Mouse (Mus musculus): ENCODE results near the gene Irf7. TPM values are rescaled to one million over a fixed set of nuclear protein-coding genes. Genes with fewer than 3 reads are reported as not detected.

Gene Irf7
- 1 to 10 TPM in 1 of 2 experiments, under 1 TPM in 1; 0.59 to 1.2 TPM for total RNA-seq (2021)
- long read RNA-seq, experiment 1, partial matches to known transcripts = 0 of 1 reads
- long read RNA-seq, experiment 1, other reads (novel, unspliced or antisense) = 1 of 1 reads
- long read RNA-seq, experiment 2, partial matches to known transcripts = 0 of 2 reads
- long read RNA-seq, experiment 2, other reads (novel, unspliced or antisense) = 1 of 2 reads

- TF ChIP-seq CTCF (IDR thresholded peaks at IDR 0.05) = no peak
- Histone ChIP-seq H3K4me3 (peak within 1 kb of the TSS; percentile 57), H3K27ac (no peak within 1 kb of the TSS)
- intact Hi-C loops (cut with DNase I) = loop anchor here (5.0 kb wide), 1 partner anchor 96 kb away; no protein-coding TSS in a partner anchor
- peak in 1 of 2 experiments; percentile 26 for DNase-seq (ENCODE audit: extremely low spot score in 1 of 2, low spot score in 2 of 2)
Observed at GRCm38 (mm10) chr7:141265739-141266561, at the start of gene Irf7. Gene Irf7 (minus strand): TSS chr7:141266481.

DNA sequence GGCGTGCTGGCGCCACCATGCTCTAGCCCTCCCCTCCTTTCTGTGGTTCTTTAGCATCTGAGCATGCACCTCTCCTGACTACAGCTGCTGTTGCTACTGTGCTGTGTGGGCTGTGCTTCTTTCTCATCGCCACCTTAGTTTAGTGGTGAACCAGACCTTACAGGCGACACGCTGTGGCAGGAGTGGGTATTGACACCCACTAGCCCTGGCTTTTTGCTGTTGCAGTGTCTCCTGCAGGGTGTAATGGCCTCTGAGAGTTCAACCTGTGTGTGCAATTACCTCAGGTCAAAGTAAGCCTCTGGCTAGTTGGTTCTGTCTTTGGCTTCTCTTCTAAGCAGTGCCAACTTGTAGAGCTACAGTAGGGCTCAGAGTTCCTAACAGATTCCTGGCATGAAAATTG lies 49.7 kb upstream of the Irf7 start:
- intact Hi-C loops (cut with DNase I) = loop anchor here (5.0 kb wide), 1 partner anchor 69 kb away; no protein-coding TSS in a partner anchor
- peak; percentile 61 for TF ChIP-seq CTCF (IDR thresholded peaks at IDR 0.05)
- Histone ChIP-seq H3K4me3 (no peak overlapping the region), H3K27ac (no peak overlapping the region)
- peak; percentile 43 to 49 for DNase-seq (ENCODE audit: extremely low spot score in 1 of 2, low spot score in 2 of 2)

DNA sequence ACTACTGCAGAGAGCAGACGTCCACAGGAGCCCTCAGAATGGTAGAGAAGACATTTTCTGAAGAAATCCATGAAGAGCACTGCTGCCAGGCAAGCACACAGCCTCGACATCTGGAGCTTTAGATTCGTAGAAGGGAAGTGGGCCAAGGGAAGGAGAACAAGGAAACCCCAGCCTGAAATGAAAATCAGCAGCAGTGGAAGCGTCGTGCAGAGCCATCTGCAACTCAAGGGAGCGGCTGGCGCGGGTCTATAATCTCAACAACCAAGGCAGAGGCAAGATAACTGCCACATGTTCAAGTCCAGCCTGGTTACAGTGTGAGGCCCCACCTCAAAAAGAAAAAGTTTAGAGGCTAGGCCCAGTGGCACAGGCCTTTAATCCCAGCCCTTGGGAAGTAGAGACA lies 48.8 kb upstream of the Irf7 start:
- H3K27ac ChIP-seq = no peak overlapping the region
- DNase-seq (ENCODE audit: extremely low spot score in 1 of 2, low spot score in 2 of 2) = no peak
- intact Hi-C loops (cut with DNase I) = loop anchor here (5.0 kb wide), 1 partner anchor 68 kb away; no protein-coding TSS in a partner anchor

GRCm38 (mm10) chr7:141314416-141314815 lies 48.1 kb upstream of the Irf7 start:
- intact Hi-C loops (cut with DNase I) = no loop called here

More for the DNA sequence above, 48.8 kb upstream of the Irf7 start:
- TF ChIP-seq CTCF (IDR thresholded peaks at IDR 0.05) = no peak
- H3K4me3 ChIP-seq = no peak overlapping the region

DNA sequence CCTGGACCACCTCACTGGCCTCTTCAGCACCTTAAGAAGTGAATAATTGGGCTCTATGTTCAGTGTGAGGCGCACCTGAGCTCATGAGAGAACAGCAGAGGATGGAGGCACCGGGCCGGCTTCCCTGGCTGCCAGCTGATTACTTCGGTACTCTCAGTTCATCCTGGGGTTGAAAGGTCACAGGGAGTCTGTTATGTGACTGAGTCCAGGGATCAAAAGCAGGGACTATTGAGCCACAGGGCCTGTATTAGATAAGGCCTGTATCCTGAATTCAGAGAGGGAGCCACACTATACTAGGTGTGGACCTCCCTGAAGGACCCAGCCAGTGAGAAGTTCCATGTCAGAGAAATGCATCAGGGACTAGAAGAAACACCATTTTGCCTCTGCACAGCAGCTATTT lies 38.3 kb upstream of the Irf7 start:
- Histone ChIP-seq H3K27ac (no peak overlapping the region), H3K4me3 (no peak overlapping the region)
- no peak for TF ChIP-seq CTCF (IDR thresholded peaks at IDR 0.05)
- intact Hi-C loops (cut with DNase I) = no loop called here
- no peak for DNase-seq (ENCODE audit: extremely low spot score in 1 of 2, low spot score in 2 of 2)

More at GRCm38 (mm10) chr7:141314416-141314815, 48.1 kb upstream of the Irf7 start:
- TF ChIP-seq CTCF (IDR thresholded peaks at IDR 0.05) = no peak
- Histone ChIP-seq H3K4me3 (no peak overlapping the region), H3K27ac (no peak overlapping the region)
- no peak for DNase-seq (ENCODE audit: extremely low spot score in 1 of 2, low spot score in 2 of 2)

- no peak overlapping the region for H3K27ac ChIP-seq
- no peak for DNase-seq (ENCODE audit: extremely low spot score in 1 of 2, low spot score in 2 of 2)
- no peak for TF ChIP-seq CTCF (IDR thresholded peaks at IDR 0.05)
- intact Hi-C loops (cut with DNase I) = no loop called here
- no peak overlapping the region for H3K4me3 ChIP-seq
Observed at GRCm38 (mm10) chr7:141302702-141303268, 36.5 kb upstream of the Irf7 start.

GRCm38 (mm10) chr7:141301386-141301785 lies 35.1 kb upstream of the Irf7 start:
- TF ChIP-seq CTCF (IDR thresholded peaks at IDR 0.05) = no peak
- DNase-seq (ENCODE audit: extremely low spot score in 1 of 2, low spot score in 2 of 2) = no peak

DNA sequence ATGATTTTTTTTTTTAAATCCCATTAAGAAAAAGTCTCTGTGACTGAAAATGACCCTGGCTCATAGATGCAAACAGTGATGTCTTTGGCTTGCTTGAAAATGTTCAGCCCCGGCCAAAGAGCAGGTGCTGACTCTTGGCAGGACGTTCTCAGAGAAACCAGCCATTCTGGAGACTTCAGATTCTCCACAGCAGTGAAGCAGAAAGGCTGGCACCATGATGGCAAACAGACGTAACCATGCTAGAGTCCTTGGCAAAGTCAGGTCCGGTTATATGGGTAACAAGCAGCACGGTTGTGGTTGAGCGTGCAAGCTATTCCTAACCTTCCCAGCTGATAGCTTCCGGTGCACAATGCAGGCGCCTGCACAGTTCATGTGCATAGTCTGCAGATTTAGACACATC lies 32.9 kb upstream of the Irf7 start:
- no peak for TF ChIP-seq CTCF (IDR thresholded peaks at IDR 0.05)
- no peak for DNase-seq (ENCODE audit: extremely low spot score in 1 of 2, low spot score in 2 of 2)
- Histone ChIP-seq H3K27ac (no peak overlapping the region), H3K4me3 (no peak overlapping the region)
- intact Hi-C loops (cut with DNase I) = no loop called here

More at GRCm38 (mm10) chr7:141301386-141301785, 35.1 kb upstream of the Irf7 start:
- intact Hi-C loops (cut with DNase I) = no loop called here
- no peak overlapping the region for H3K27ac ChIP-seq
- no peak overlapping the region for H3K4me3 ChIP-seq

GRCm38 (mm10) chr7:141297926-141298650 lies 31.8 kb upstream of the Irf7 start:
- Histone ChIP-seq H3K4me3 (no peak overlapping the region), H3K27ac (no peak overlapping the region)
- no peak for TF ChIP-seq CTCF (IDR thresholded peaks at IDR 0.05)
- intact Hi-C loops (cut with DNase I) = no loop called here
- DNase-seq (ENCODE audit: extremely low spot score in 1 of 2, low spot score in 2 of 2) = no peak

- Histone ChIP-seq H3K27ac (no peak overlapping the region), H3K4me3 (no peak overlapping the region)
- TF ChIP-seq CTCF (IDR thresholded peaks at IDR 0.05) = no peak
- no peak for DNase-seq (ENCODE audit: extremely low spot score in 1 of 2, low spot score in 2 of 2)
- intact Hi-C loops (cut with DNase I) = no loop called here
Observed at GRCm38 (mm10) chr7:141294479-141294878, 28.2 kb upstream of the Irf7 start.

- H3K4me3 ChIP-seq = peak overlapping the region; percentile 33
- intact Hi-C loops (cut with DNase I) = no loop called here
- no peak overlapping the region for H3K27ac ChIP-seq
- TF ChIP-seq CTCF (IDR thresholded peaks at IDR 0.05) = no peak; the same call in 1 of the 2 replicates
- peak in 1 of 2 experiments; percentile 19 for DNase-seq (ENCODE audit: extremely low spot score in 1 of 2, low spot score in 2 of 2)
Observed at GRCm38 (mm10) chr7:141293852-141294471, 27.7 kb upstream of the Irf7 start.

Measured in left cerebral cortex, adult 2 months (tissue).